Mouse (Mus musculus): ENCODE results near the gene Pde5a.

Gene Pde5a

DNA sequence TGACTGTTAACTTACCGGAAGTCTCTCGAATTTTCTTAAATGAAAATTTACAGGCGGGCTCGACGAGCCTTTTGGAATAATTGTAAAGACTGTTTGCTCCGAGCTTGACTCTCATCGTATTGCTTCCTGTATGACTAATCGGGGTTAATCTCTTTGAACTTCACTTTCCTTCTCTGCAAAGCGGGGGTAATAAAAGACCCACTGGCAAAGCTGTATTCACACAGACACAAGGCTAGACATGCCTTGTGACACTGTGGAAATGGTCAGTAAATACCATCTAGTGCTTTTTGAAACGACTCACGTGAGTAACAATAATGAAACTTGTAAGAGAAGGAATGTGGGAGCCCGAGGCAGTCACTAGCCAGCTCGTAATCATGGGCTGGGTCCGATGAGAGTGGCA lies 35.0 kb downstream of the Pde5a start:
- no peak for DNase-seq (ENCODE audit: low read depth, low spot score)

DNA sequence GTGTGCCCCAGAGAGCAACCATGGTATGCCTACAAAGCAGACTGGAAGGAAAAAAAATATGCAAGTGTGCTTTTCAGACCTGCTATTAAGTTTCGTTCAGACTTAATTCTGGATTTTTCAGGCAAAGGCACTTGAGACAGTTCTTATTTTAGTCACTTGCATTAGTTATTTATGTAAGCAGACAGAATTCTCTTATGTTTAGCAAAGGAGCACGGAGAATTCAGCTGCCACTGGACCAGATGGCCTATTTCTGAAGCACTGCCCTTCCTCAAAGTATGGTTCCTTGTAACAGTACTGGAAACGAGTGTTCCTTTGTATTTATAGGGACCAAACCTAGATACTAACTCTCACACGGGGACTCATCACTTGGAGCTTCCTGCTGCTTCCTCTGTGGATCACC lies 38.2 kb downstream of the Pde5a start:
- peak; percentile 39 for DNase-seq (ENCODE audit: low read depth, low spot score)

DNA sequence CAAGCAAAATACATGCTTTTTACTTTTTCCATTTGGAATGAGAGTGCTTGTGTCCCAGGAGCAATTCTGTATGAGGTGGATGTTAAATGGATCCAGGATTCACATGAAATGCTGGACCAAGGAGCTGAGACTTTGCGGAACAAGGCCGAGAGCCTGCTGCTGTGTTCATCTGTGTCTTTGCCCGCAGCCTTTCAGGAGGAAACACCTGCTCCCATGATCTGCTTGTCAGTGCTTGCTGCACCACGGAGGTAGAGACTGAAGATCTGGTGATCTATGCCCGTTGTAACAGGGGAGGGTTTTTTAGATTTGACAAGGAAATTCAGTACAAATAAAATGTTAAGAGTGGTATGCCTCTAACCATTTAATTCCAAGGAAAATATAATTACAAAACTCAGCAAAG lies 39.1 kb downstream of the Pde5a start:
- DNase-seq (ENCODE audit: low read depth, low spot score), result no peak

DNA sequence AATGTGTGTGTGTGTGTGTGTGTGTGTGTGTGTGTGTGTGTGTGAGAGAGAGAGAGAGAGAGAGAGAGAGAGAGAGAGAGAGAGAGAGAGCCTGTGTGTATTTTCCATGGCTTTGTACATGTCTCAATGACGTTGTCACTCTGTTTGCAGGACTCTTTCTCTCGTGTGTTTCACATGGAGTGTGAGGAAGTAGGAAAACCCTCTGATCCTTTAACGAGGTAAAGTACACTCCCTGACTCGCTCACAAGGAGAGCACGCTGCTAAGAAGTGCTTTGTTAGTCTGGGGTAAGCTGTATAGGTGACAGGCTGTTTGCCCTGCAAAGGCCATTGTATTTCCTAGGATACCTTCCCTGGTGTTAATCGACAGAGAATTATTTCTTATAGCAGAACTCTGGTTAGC lies 52.7 kb downstream of the Pde5a start:
- DNase-seq (ENCODE audit: low read depth, low spot score), result no peak

DNA sequence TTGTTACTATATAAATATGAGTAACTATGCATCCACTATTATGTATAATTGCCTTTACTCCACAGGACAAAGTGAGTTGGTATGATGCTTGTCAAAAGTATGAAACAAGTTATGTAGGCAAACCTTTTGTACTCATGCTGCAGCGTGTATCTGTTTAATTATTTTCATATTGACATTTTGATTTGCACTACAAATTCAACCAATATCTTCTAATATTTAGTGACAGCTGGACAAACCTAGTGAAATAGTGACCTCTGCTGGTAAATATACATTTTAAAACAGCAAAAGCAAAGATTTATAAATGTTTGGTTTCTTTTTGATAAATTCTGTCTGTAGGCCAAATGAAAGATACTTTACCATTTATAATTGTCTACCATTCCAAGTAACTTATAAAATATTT lies 55.5 kb downstream of the Pde5a start:
- DNase-seq (ENCODE audit: low read depth, low spot score), result no peak

DNA sequence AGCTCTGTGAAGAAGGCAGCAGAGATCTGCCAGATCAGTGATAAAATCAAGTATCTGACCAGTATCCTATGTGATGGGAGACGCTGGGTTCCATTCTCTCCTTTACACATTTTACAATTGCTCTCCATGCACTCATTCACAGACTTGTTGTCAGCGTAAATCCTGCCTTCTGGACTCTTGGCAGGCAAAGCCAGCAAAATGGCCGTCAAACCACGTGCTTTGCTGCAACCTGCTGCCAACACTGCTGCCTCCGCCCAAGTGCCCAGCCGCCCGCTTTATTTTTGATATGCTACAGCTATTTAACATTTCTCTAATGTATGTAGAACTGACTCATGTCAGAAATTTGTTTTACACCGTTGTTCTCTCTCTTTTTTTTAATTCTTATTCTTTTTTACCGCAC lies 59.6 kb downstream of the Pde5a start:
- peak; percentile 44 for DNase-seq (ENCODE audit: low read depth, low spot score)

DNA sequence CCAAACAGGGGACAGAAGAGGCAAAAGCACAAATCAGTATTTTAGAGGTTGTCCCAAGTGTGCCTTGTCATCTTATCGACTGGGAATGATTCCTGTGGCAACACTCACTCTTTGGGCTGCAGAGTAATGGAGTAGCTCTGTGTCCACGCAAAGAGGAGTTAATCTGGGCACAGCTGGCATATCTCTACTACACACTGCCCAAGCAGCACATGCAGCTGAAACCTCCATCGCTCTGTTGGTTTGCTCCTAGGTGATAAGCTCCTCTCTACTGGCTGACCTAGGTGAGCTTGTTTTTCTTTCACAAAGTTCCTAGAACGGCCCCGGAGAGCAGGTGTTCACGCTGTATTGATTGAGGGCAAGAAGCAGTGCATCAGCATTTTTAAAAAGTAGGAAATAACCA lies 60.8 kb downstream of the Pde5a start:
- DNase-seq (ENCODE audit: low read depth, low spot score), result no peak

DNA sequence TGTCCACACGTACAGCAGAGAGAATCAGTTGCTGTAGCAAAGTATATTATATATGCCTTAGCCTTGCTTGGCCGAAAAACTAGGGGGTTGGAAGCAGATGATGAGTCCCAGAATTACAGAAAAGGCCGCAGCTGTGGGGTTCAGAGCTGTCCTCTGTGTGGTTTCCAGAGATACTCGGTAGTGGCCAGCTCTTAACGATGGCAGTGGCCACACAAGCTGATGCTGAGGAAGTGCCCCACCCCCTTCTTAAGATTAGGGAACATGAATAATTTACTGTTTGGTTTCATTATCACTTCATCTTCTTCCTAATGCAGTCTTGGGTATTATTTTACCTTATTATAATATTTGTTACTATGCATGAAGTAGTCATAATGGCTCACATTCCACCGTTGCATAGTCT lies 71.3 kb downstream of the Pde5a start:
- no peak for DNase-seq (ENCODE audit: low read depth, low spot score)

DNA sequence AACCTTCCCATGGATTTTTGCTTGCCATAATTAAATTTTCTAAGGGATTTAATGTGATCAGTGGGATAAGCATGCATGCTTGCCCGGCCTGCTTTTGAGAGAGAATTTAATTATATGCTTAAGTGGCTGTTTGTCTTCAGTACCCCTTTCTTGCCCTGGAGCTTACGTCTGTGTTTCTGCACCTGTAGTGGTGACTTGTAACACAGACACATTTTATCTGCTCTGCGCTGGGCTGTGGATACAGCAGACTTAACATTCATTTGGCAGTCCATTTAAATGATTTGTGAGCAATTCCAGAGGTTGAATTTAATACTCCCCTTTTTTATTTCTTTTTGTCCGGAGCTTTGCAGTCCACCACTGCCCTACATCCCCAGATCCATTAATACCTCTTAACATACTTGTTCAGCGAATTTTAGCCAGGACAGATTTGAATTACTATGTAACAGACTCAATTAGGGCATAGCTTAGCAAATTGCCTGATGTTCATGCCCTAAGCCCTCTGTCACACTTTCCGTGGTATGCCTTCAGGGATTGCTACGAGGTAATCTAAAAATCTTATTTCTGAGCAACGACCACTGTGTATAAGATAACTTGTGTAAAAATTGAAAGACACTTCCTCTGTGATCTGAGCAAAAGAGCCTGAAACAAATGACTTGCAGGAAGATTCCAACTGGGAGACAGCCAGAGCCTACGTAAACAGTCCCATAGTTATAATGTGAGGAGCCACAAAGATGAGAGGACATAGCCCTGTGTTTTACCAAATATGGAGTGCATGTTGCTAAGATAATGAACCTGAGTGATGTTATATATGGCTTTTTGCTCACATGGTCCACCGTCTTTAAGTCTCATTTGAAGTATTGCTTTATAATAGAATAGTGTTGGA lies 72.0 kb downstream of the Pde5a start:
- no peak for DNase-seq (ENCODE audit: low read depth, low spot score)

DNA sequence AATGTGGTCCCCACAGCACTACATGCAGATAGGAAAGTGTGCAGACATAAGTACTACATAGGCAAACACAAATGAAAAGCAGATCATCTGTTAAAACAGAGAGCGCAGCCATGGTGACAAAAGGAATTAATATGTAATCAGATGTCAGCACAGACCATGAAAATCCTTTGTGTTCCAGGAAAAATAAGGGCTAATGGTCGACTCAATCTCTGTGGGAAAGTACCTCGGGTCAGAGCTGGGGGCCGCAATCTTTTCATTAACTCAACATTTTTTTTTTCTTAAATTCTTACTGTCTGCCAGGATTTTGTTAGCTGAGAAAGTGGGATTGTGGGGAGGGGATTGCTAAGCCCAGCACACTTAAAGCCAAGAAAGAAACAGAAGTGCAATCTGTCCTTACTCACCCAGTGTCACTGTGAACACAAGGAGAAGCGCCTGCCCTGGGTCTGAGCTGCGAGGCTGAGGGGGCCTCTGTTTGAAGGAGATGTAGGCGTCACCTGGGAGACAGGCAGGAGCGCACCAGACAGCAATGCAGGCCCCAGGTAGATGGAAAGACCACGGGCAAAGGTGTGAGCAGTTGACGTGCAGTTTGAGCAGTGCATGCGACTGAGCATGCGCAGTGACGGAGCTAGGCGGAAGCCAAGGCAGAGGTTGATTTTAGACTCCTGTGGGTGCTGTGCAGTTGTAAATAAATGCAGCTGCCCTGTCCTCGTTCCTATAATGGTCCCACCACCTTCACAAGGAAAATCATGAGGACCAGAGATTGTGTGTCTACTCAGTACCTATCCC lies 72.9 kb downstream of the Pde5a start:
- no peak for DNase-seq (ENCODE audit: low read depth, low spot score)

DNA sequence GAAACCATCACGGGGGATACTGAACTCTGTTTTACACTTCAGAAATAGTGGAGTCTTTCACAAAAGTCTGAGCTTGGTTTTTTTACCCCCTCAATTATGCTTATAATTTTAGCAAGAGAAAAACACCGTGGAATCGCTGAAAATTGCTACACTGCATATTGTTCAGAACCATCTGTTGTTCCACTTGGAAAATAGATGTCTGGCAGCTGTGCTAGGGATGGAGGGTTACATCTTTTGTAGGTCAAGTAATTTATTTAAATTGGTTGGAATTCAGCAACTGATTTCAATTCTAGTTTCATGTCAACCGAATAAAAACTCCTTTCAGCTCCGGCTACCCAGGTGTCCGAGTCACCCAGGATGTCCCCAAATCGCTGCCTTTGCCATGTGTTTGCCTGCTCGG lies 78.6 kb downstream of the Pde5a start:
- DNase-seq (ENCODE audit: low read depth, low spot score), result peak; percentile 69

DNA sequence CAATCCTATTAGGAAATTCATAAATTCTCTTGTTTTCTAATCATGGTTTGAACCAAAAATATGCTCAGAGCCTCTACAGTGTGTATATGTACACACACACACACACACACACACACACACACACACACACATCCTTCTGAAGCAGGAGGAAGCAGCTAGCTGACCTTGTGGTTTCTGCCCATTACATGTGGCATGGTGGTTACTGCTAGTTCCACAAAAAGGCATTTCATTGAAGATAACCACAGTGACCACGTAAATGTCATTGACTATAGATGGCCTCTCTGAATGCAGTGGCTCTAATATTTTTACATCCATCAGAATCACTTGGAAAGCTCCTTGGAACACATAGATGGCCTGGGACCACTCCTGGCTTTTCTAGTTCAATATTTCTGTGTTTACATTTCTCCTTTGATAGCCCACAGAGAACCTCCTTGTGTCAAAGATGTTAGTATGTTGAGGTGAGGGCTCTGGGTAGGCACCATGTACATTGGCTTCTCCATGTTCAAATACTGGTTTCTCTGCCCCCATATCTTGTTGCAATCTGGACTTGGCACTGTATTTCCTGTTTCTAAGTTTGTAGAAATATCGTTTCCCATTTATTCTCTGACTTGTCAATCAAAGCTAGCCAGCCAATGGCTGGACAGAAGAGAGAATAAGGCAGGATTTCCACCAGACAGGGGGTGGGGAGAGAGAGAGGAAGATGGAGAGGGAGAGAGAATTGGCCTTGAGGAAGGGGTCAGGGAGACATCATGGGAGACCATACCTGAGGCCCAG lies 81.5 kb downstream of the Pde5a start:
- DNase-seq (ENCODE audit: low read depth, low spot score), result no peak

DNA sequence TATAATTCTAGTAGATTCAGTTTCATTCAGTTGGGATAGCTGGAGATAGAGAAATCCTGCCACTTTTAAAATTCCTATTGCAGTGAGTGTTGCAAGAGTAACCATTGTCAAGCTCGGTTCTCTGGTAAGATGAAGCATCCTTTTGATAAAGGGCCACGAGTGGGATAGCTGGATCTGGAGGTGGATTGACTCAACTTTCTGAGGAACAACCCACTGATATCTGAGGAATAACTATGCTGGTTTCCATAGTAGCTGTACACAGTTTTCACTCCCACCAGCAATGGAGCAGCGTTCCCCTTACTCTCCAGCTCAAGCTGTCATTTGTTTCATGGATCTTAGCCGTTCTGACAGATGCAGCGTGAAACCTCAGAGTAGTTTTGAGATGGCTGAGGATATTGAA lies 82.2 kb downstream of the Pde5a start:
- peak; percentile 44 for DNase-seq (ENCODE audit: low read depth, low spot score)

DNA sequence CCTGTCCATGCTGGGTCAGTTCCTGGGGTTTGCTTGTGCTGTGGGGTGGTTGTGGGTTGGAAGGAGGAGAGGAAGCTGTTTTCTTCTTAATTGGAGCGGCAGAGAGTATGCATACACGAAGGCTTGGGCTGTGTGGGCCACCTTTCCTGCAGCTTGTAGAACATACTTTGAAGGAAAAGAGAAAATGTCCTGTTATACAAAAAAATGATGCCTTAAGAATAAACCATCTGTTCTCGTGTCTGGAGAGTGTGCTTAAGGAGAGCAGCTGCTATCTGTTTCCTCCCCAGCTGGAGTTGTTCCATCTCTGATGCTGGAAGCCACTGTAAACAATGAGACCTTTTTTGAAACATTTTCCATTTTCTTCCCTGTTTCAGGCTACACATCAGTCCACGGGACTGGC lies 85.8 kb downstream of the Pde5a start:
- DNase-seq (ENCODE audit: low read depth, low spot score), result peak; percentile 80

DNA sequence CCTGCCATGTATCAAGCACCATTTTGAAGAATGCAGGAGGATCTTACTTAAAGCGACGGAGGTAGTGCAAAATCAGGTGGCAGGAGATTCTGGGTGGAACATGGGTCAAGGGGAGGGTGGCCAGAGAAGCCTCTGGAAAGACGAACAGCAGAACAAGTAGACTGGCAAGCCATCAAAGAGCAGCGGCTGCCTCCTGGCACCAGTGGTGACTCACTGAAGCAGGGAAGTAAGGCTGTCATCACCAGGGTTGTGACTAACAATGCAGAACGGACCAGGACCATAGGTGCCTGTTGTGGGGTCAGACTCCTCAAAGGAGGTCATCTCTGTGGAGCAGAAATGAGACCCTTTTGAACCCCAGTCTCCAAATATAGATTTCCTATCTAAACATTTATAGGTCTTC lies 89.5 kb downstream of the Pde5a start:
- DNase-seq (ENCODE audit: low read depth, low spot score), result no peak

DNA sequence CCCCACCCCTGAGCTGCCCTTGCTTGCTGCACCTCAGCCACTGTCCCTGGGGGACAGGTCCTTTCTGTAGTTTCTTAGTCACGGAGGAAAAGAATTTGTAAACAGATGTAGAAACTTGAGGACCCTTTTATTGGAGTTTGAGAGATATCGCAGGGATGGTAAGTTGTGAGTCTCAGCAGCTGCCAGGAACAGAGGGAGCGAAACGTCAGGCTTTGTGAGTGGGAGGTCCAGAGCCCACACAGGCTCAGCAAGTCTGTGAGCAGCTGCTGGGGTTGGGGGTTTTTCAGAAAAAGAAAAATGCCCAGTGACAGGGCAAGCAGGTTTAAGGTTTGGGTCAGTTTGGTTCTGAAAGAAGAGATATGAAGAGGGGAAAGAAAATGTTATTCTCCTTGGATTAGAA lies 92.0 kb downstream of the Pde5a start:
- no peak for DNase-seq (ENCODE audit: low read depth, low spot score)

DNA sequence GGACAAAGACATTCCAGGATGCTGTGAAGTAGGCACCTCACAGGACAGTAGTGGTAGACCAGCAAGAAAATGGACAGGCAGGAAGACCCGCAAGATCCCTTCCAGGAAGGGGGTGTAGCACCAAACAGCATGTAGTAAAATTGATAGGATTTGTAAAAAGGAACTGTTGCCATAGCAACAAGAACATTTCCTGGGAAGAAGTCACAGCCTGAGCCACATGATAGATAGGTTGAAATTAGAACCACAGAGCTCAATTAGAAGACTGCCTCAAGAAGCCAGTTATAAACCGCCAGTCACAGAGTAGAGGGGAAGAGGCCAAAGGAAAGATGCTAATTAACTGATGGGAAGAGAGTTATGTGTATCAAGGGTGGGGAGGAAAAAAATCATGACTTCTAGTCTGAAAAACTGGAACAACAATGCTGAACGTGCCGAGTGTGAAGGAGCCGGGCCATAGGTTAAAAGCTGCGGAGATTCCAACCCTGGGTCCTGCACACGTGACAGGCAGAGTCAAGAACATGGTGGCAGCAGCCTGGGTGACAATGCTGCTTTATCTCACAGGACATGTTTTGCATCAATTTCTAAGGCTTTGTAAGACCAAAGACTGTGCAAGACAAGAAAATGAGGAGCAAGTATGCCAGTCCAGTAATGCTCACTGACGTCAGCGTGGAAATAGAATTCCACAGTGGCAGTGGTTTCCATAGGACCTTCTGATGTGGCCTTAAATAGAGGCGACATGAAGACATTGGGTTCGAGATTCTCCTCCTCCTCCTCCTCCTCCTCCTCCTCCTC lies 99.7 kb downstream of the Pde5a start:
- DNase-seq (ENCODE audit: low read depth, low spot score), result no peak

DNA sequence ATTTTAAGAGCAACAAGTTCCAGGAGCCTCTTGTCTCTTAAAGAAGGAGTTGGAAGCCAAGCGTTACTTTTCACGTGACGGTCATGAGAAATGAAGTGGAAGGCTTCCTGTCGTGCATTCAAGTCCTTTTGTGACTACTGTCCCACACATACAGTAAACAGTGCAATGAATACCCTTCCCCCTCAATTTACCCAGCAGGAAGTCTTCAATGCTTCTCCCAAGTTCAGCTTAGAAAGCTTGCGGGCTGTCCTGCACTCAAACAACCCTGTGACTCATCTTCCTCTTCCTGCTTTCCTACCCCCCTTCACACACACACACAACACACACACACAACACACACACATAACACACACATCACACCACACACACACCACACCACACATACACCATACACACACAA lies 105.8 kb downstream of the Pde5a start:
- DNase-seq (ENCODE audit: low read depth, low spot score), result no peak

DNA sequence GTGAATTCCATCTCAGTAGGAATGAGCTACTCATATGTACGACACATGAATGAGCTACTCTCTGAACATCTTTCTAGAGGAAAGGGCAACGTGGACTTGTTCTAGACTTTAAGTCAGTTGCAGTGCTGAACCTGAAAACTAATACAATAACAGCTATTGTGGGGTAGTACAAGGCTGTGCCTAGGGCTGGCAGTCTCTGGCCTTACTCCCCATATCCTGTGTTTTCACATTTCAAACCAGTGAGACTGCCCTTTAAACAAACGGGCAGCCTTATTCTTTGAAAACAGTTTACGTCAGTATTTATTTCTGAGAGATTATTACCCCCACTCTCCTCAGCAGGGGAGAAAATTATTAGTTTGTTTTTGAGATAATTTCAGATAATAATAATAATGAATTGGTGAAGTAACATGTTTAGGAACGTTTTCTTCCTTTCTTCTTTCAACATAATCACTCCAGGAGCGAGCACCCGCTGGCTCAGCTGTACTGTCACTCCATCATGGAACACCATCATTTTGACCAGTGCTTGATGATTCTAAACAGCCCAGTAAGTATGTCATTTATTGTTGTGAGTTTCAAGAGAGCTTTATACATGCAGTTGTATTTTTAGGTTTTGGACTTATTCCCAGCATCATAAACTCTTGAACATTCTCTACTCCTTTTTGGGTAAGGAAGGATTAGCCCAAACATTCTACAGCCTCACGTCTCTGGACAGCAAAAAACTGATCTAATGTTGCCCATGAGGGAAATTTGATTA lies 106.5 kb downstream of the Pde5a start:
- no peak for DNase-seq (ENCODE audit: low read depth, low spot score)

DNA sequence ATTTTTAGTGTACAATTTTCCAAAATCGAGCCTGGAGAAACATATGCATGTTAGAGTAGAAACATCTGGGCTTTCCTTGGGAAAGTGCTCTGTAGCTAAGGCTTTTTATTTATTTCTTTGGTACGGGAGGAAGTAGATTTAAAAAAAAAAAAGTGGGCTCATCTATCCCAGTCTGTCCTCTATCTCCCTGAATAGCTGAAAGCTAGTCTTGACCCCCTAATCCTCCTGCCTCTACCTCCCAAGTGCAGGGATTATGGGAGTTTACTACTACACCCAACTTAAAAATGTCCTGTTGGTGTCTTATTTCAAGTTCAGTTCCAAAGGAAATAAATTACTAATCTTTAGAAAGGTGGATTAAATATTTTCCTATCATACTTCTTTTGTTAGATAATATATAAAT lies 108.9 kb downstream of the Pde5a start:
- no peak for DNase-seq (ENCODE audit: low read depth, low spot score)

All from telencephalon, adult 2 months (tissue).